Mouse (Mus musculus) stomach, postnatal 0 days (tissue): Measurements from ENCODE around the gene Rnf216. TPM values are rescaled to one million over a fixed set of nuclear protein-coding genes. Genes with fewer than 3 reads are reported as not detected.

ENCODE experiments used
- ATAC-seq: fragments of 200-750 bp; cut with Nextera tagmentation; 2 replicates; pipeline ENCODE4 v1.8.0; 2017; ENCODE audit not compliant: low FRiP score, low TSS enrichment
- DNase-seq: peaks from one replicate; pipeline ENCODE4 v3.0.0-alpha.2; 2016; ENCODE audit warnings: low spot score
- H3K27ac ChIP-seq: fragments of 300-500 bp; sonication (generic); replicated peaks from 2 replicates; pipeline ENCODE4 v1.5.1; 2014; ENCODE audit warnings: mild to moderate bottlenecking, control low read depth
- H3K27me3 ChIP-seq: fragments of 300-500 bp; sonication (generic); 2 replicates; pipeline ENCODE4 v1.6.1; 2014; ENCODE audit warnings: low read length; ENCODE audit not compliant: control insufficient read depth, insufficient read depth
- H3K36me3 ChIP-seq: fragments of 300-500 bp; sonication (generic); 2 replicates; pipeline ENCODE4 v1.6.1; 2014; ENCODE audit warnings: low read length, mixed read lengths; ENCODE audit not compliant: control insufficient read depth, insufficient read depth
- H3K4me1 ChIP-seq: fragments of 300-500 bp; sonication (generic); replicated peaks from 2 replicates; pipeline ENCODE4 v1.6.1; 2014; ENCODE audit warnings: antibody characterized with exemption; ENCODE audit not compliant: control insufficient read depth, insufficient read depth
- H3K4me2 ChIP-seq: fragments of 300-500 bp; sonication (generic); replicated peaks from 2 replicates; pipeline ENCODE4 v1.6.1; 2014; ENCODE audit warnings: low read depth, mild to moderate bottlenecking, control low read depth, moderate library complexity
- H3K4me3 ChIP-seq: fragments of 300-500 bp; sonication (generic); 2 replicates; pipeline ENCODE4 v1.5.1; 2014; ENCODE audit warnings: low read depth, low read length, control low read depth
- H3K9ac ChIP-seq: fragments of 300-500 bp; sonication (generic); 2 replicates; pipeline ENCODE4 v1.6.1; 2014; ENCODE audit warnings: mild to moderate bottlenecking, low read length, control low read depth, mixed read lengths
- H3K9me3 ChIP-seq: fragments of 300-500 bp; sonication (generic); 2 replicates; pipeline ENCODE4 v1.6.1; 2016; ENCODE audit warnings: low read length; ENCODE audit not compliant: control insufficient read depth
- CTCF ChIP-seq: IDR thresholded peaks from 2 replicates; pipeline ENCODE4 v1.5.1; 2016; ENCODE audit warnings: antibody characterized with exemption, low read depth, mild to moderate bottlenecking, moderate library complexity
- EP300 ChIP-seq: optimal IDR thresholded peaks from 2 replicates; pipeline ENCODE3; 2016; ENCODE audit warnings: antibody characterized with exemption
- WGBS: fragments of 180-500 bp; shearing (Covaris S2); extraction: QIAGEN DNeasy Blood & Tissue Kit; methylation state at CpG from one replicate; pipeline ENCODE4 v1.1.7; 2014; 5-methylcytosine and 5-hydroxymethylcytosine counted together
- polyA plus RNA-seq: library from polyadenylated mRNA; unstranded; fragments of >200 nt; fragmentation: Nextera tagmentation; extraction: Ambion mirVana; gene quantifications from 2 replicates; pipeline ENCODE4 v1.2.1, GENCODE M21; 2015

Rnf216 gene
- polyA plus RNA-seq, 1 experiment from 2014 or later: 15.4 TPM

DNA sequence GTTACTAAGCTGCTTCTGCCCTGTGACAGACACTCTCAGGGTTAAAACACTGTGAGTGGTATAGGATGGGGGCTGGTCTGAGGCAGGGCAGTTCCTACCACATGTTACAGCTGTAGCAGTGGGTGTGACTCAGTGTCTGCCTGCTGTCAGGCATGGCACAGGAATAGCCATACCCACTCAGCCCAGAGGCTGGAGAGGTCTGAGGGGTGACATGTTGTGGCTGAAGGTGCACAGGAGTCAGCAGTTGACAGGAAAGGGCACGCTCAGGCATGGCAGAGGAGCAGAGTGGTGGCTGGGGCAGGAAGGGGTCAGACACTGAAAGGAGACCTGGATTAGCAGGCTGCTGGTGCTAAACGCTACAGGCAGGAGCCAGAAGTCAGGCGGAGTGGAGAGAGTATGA, 78.7 kb downstream of the Rnf216 start:
- no peak overlapping the region for H3K4me3 ChIP-seq

DNA sequence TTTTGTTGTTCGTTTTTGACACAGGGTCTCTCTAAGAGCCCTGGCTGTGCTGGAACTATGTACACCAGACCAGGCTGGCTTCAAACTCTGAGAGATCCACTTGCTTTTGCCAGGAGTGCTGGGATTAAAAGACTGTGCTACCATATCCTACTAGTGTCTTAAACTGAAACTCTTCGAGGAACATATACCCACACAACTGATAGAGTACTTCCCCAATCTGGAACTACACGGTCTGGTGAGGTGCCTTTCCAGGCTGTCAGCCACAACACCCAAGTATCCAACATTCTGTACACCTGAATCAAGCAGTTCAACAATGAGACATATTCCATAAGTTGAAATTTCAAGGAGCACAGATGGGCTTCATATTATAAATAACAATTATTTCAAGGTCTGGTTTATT, 79.5 kb downstream of the Rnf216 start:
- no peak overlapping the region for H3K4me2 ChIP-seq
- no peak for ATAC-seq
- no peak overlapping the region for H3K4me3 ChIP-seq
- no peaks in the 10 kb centered on the region for H3K9me3 ChIP-seq
- DNase-seq: no peak
- no peak overlapping the region for H3K9ac ChIP-seq
- no peaks in the 10 kb centered on the region for H3K36me3 ChIP-seq
- TF ChIP-seq CTCF (no peak), EP300 (no peak)
- H3K27ac ChIP-seq: no peak overlapping the region
- WGBS: 71% methylated on average over 3 of the region's 3 CpGs
- H3K4me1 ChIP-seq: no peaks in the 10 kb centered on the region
- no peaks in the 10 kb centered on the region for H3K27me3 ChIP-seq

More for the DNA sequence above, 78.7 kb downstream of the Rnf216 start:
- no peak overlapping the region for H3K9ac ChIP-seq
- no peak for TF ChIP-seq EP300
- TF ChIP-seq CTCF: no peak
- no peaks in the 10 kb centered on the region for H3K36me3 ChIP-seq
- no peak overlapping the region for H3K4me2 ChIP-seq
- WGBS: 59% methylated on average over 3 of the region's 3 CpGs
- no peak overlapping the region for H3K27ac ChIP-seq
- ATAC-seq: no peak
- no peaks in the 10 kb centered on the region for H3K4me1 ChIP-seq
- H3K9me3 ChIP-seq: no peaks in the 10 kb centered on the region
- H3K27me3 ChIP-seq: no peaks in the 10 kb centered on the region
- DNase-seq: no peak

DNA sequence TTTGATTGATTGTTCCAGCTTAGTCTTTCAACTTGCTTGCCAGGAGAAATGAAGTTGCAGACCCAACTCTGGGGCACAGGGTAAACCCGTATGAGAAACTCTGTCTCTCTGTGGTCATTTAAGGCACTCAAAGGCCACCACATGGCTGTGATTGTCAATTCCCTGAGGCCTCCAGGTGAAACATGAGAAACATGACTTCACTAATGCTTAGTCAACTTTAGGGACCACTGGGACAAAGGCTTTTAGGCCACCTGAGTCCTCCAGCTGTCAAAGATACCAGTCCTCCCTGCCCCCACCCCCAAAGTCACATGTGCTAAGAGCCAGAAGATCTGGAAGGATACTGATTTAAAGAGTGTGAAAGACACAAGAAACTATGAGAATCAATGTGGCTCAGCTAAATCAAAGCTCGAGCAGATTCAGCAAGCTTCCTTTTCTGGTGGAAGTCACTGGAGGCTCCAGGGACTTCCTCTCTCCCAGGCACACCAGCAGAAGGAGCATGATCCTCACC, 80.1 kb downstream of the Rnf216 start:
- ATAC-seq: no peak
- Histone ChIP-seq H3K9ac (no peak overlapping the region), H3K4me3 (no peak overlapping the region), H3K9me3 (no peaks in the 10 kb centered on the region), H3K27ac (no peak overlapping the region), H3K4me1 (no peaks in the 10 kb centered on the region), H3K36me3 (no peaks in the 10 kb centered on the region), H3K27me3 (no peaks in the 10 kb centered on the region), H3K4me2 (no peak overlapping the region)
- no peak for DNase-seq
- 40% methylated on average over 2 of the region's 2 CpGs for WGBS
- TF ChIP-seq EP300: no peak
- no peak for TF ChIP-seq CTCF

DNA sequence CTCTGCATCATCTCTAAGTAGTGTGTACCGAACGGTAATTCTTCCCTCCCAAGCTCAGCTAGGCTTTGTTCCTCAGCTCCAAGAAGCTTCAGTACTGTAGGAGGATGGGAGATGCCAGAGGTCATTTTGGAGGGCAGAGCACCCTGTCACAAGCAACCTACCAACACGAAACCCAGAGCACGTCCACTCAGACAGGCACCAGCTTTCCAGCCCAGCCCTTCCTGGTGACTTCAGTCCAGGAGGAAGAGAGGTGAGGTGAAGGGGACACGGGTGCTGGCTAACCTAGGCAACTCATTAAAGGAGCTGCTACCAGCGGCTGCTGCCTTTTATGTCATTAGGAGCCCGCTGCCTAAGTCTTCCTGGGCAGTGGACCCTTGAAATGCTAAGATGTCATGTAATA, 81.1 kb downstream of the Rnf216 start:
- Histone ChIP-seq H3K4me2 (no peak overlapping the region), H3K9ac (no peak overlapping the region), H3K4me3 (no peak overlapping the region), H3K36me3 (no peaks in the 10 kb centered on the region), H3K27ac (0 out of 2 replicates have a peak overlapping the region, but pooled peaks have one; percentile 30), H3K4me1 (no peaks in the 10 kb centered on the region), H3K9me3 (no peaks in the 10 kb centered on the region), H3K27me3 (no peaks in the 10 kb centered on the region)
- ATAC-seq (no peak), DNase-seq (no peak)
- 52% methylated on average over 7 of the region's 7 CpGs for WGBS
- no peak for TF ChIP-seq CTCF

DNA sequence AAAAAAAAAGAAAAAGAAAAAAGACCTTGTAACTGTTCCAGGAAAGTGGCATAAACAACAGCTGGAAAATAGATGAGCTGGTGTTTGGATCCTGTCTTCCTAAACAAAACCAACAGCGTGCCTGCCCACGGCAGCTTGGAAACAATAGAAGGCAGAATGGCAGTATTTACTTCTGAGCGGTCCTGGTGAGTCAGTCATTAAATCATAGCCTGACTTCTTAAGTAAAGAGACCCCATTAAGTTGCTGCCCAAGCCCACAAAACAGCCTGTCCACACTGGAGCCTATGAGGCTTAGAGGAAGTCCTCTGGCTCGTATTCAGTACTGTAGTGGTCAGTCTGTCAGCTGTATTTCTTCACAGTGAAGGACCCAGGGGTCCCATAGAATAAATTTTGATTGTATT, 81.6 kb downstream of the Rnf216 start:
- H3K4me1 ChIP-seq: no peaks in the 10 kb centered on the region
- H3K27me3 ChIP-seq: no peaks in the 10 kb centered on the region
- no peak overlapping the region for H3K4me3 ChIP-seq
- 28% methylated on average over 4 of the region's 4 CpGs for whole genome bisulfite sequencing
- no peak for ATAC-seq
- H3K4me2 ChIP-seq: no peak overlapping the region
- DNase-seq: no peak
- H3K9me3 ChIP-seq: no peaks in the 10 kb centered on the region
- peaks cover 2% of the 10 kb centered on the region; the same call in 1 of the 2 replicates for H3K36me3 ChIP-seq
- TF ChIP-seq EP300 (no peak), CTCF (no peak)
- H3K9ac ChIP-seq: no peak overlapping the region
- H3K27ac ChIP-seq: 0 out of 2 replicates have a peak overlapping the region, but pooled peaks have one; percentile 30

DNA sequence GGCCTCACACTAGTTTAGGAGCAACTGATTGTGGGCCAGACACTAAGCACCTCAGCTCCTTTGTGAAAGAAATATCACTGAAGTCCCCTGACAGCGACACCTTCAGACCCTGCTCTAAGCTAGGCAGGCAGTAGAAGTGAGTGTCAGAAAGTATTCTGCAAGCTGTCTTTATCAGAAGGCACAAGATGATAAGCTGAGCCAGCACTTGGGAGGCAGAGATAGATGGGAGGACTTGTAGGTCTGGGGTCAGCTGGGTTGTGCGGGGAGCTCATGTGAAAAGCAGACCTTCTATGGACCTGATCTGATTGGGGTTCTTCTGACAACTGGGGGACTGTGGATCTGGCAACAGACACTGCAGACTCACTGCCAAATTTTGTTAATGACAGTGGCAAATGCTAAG, 88.9 kb downstream of the Rnf216 start:
- H3K9ac ChIP-seq: no peak overlapping the region

More for the DNA sequence above, 88.9 kb downstream of the Rnf216 start:
- Histone ChIP-seq H3K27me3 (no peaks in the 10 kb centered on the region), H3K9me3 (no peaks in the 10 kb centered on the region), H3K4me1 (no peaks in the 10 kb centered on the region), H3K4me2 (no peak overlapping the region), H3K27ac (no peak overlapping the region), H3K4me3 (no peak overlapping the region), H3K36me3 (peaks cover 9% of the 10 kb centered on the region)
- no peak for TF ChIP-seq CTCF
- no peak for TF ChIP-seq EP300
- ATAC-seq (no peak), DNase-seq (no peak)
- WGBS: 90% methylated on average over 2 of the region's 2 CpGs
